Mouse (Mus musculus): ENCODE measurements around the gene Figla. TPM values are rescaled to one million over a fixed set of nuclear protein-coding genes. Genes with fewer than 3 reads are reported as not detected.

The Figla gene
- polyA plus RNA-seq, 1 experiment from 2014 or later = not detected

DNA sequence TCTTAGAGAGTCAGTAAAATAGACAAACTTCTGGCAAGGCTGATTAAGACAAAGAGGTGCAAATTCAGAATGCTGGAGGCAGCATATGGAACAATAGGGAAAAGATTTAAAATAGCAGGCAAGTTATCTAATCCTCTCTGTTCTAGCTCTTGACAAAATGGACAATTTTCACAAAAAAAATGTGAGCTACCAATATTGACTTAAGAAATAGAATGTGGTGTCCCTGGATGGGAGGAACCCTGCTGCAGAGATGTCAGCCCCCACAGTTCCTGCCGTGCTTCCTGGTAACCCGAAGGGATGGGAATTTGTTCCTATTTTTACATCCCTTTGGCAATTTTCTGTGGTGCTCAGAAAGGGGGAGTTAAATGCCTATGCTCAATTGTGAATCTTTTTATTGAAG, 22.9 kb downstream of the Figla start:
- DNase-seq (ENCODE audit: low spot score) (no peak), ATAC-seq (replicated peaks; ENCODE audit: low FRiP score, low TSS enrichment, low read depth) (no peak)
- 75% methylated on average over 2 of the region's 2 CpGs for WGBS
- H3K27ac ChIP-seq (ENCODE audit: low read depth) = no peak overlapping the region
- no peak overlapping the region for H3K9ac ChIP-seq (ENCODE audit: low read length)
- H3K27me3 ChIP-seq (replicated peaks; ENCODE audit: control insufficient read depth, insufficient read depth, low read length) = no peaks in the 10 kb centered on the region
- H3K9me3 ChIP-seq (ENCODE audit: control insufficient read depth, low read length) = no peaks in the 10 kb centered on the region
- H3K4me1 ChIP-seq (replicated peaks; ENCODE audit: control insufficient read depth, insufficient read depth, low read length) = no peaks in the 10 kb centered on the region
- no peak overlapping the region for H3K4me3 ChIP-seq (ENCODE audit: low read depth, low read length)
- H3K4me2 ChIP-seq (ENCODE audit: low read length) = no peak overlapping the region
- H3K36me3 ChIP-seq (ENCODE audit: control insufficient read depth, insufficient read depth, low read length) = no peaks in the 10 kb centered on the region

DNA sequence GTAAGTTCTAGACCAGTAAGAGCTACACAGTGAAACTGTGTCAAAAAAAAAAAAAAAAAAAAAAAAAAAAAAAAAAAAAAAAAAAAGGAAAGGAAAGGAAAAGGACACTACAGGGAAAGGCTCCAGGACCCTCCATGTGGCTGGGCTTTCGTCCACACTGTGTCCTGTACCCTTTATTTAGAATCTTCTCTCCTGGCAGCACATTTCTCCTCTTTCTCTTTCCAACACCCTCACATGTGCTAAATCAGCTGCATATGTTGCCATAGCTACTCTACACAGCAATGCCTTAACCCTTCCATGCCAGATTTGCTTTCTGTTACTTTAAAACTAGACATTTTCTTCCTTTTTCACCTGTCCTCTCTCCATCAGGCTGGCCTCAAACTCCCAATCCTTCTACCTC, 24.2 kb downstream of the Figla start:
- DNase-seq (ENCODE audit: low spot score) (no peak), ATAC-seq (replicated peaks; ENCODE audit: low FRiP score, low TSS enrichment, low read depth) (no peak)
- Histone ChIP-seq H3K27me3 (replicated peaks; ENCODE audit: control insufficient read depth, insufficient read depth, low read length) (no peaks in the 10 kb centered on the region), H3K4me2 (ENCODE audit: low read length) (no peak overlapping the region), H3K9ac (ENCODE audit: low read length) (no peak overlapping the region), H3K9me3 (ENCODE audit: control insufficient read depth, low read length) (no peaks in the 10 kb centered on the region), H3K27ac (ENCODE audit: low read depth) (no peak overlapping the region), H3K4me1 (replicated peaks; ENCODE audit: control insufficient read depth, insufficient read depth, low read length) (no peaks in the 10 kb centered on the region), H3K4me3 (ENCODE audit: low read depth, low read length) (no peak overlapping the region), H3K36me3 (ENCODE audit: control insufficient read depth, insufficient read depth, low read length) (no peaks in the 10 kb centered on the region)
- 71% methylated on average over 1 of the region's 1 CpGs for WGBS

DNA sequence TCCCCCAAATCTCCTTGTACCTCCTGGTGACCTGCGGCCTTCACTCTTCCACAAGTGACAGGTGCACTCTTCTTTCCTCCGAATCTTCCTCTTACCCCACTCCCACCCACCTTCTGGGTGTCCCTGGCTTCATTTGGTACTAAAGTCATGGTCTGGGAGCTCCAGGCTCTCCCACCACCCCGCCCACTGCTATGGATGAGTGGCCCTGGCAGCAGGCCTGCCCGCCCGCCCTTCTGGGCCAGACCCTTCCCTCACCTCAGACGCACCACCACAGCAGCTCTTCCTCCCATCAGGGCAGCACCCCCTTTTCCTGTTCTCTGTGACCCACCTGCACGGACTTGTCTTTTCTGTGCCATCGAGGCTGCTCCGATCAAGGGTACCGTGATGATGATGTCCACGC, 31.5 kb downstream of the Figla start:
- Histone ChIP-seq H3K36me3 (ENCODE audit: control insufficient read depth, insufficient read depth, low read length) (no peaks in the 10 kb centered on the region), H3K4me1 (replicated peaks; ENCODE audit: control insufficient read depth, insufficient read depth, low read length) (peaks cover 2% of the 10 kb centered on the region; the same call in 1 of the 2 replicates), H3K9me3 (ENCODE audit: control insufficient read depth, low read length) (no peaks in the 10 kb centered on the region), H3K27me3 (replicated peaks; ENCODE audit: control insufficient read depth, insufficient read depth, low read length) (no peaks in the 10 kb centered on the region), H3K9ac (ENCODE audit: low read length) (no peak overlapping the region), H3K4me2 (ENCODE audit: low read length) (no peak overlapping the region), H3K27ac (ENCODE audit: low read depth) (no peak overlapping the region), H3K4me3 (ENCODE audit: low read depth, low read length) (no peak overlapping the region)
- ATAC-seq (replicated peaks; ENCODE audit: low FRiP score, low TSS enrichment, low read depth) = no peak
- DNase-seq (ENCODE audit: low spot score) = no peak
- WGBS = 93% methylated on average over 11 of the region's 11 CpGs

DNA sequence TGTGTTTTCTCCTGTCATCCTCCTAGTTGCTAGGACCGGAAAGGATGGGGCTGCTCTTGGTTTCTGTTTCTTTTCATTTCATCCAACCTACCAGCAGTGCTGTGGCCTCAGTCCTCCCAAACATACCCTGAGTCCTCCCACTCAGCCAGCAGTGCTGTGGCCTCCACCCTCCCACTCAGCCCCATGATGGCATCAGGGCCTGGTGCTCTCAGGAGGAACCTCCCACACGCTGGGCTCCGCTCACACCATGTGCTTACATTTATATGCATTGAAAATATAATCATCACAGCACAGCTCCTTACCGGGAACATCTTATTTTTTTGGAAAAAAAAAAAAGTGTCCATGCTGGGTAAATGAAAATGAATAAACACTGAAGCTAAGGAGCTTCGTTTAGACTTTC, 32.5 kb downstream of the Figla start:
- no peak overlapping the region for H3K4me2 ChIP-seq (ENCODE audit: low read length)
- WGBS = 62% methylated on average over 5 of the region's 5 CpGs

GRCm38 (mm10) chr6:86050586-86051268, 34.8 kb downstream of the Figla start:
- Histone ChIP-seq H3K4me1 (replicated peaks; ENCODE audit: control insufficient read depth, insufficient read depth, low read length) (peaks cover 3% of the 10 kb centered on the region; the same call in 1 of the 2 replicates), H3K9me3 (ENCODE audit: control insufficient read depth, low read length) (no peaks in the 10 kb centered on the region), H3K27ac (ENCODE audit: low read depth) (no peak overlapping the region), H3K4me2 (ENCODE audit: low read length) (no peak overlapping the region), H3K36me3 (ENCODE audit: control insufficient read depth, insufficient read depth, low read length) (no peaks in the 10 kb centered on the region), H3K4me3 (ENCODE audit: low read depth, low read length) (no peak overlapping the region), H3K27me3 (replicated peaks; ENCODE audit: control insufficient read depth, insufficient read depth, low read length) (no peaks in the 10 kb centered on the region), H3K9ac (ENCODE audit: low read length) (no peak overlapping the region)
- 0 out of 2 replicates have a peak, but pooled peaks have one; percentile 12 for ATAC-seq (replicated peaks; ENCODE audit: low FRiP score, low TSS enrichment, low read depth)
- no peak for DNase-seq (ENCODE audit: low spot score)
- WGBS = 52% methylated on average over 6 of the region's 6 CpGs

More for the DNA sequence above, 32.5 kb downstream of the Figla start:
- Histone ChIP-seq H3K4me3 (ENCODE audit: low read depth, low read length) (no peak overlapping the region), H3K27ac (ENCODE audit: low read depth) (no peak overlapping the region), H3K27me3 (replicated peaks; ENCODE audit: control insufficient read depth, insufficient read depth, low read length) (no peaks in the 10 kb centered on the region), H3K36me3 (ENCODE audit: control insufficient read depth, insufficient read depth, low read length) (no peaks in the 10 kb centered on the region), H3K9me3 (ENCODE audit: control insufficient read depth, low read length) (no peaks in the 10 kb centered on the region), H3K4me1 (replicated peaks; ENCODE audit: control insufficient read depth, insufficient read depth, low read length) (peaks cover 3% of the 10 kb centered on the region; the same call in 1 of the 2 replicates), H3K9ac (ENCODE audit: low read length) (no peak overlapping the region)
- ATAC-seq (replicated peaks; ENCODE audit: low FRiP score, low TSS enrichment, low read depth) (no peak), DNase-seq (ENCODE audit: low spot score) (no peak)

GRCm38 (mm10) chr6:86052032-86052459, 36.1 kb downstream of the Figla start:
- Histone ChIP-seq H3K4me3 (ENCODE audit: low read depth, low read length) (no peak overlapping the region), H3K4me1 (replicated peaks; ENCODE audit: control insufficient read depth, insufficient read depth, low read length) (peaks cover 3% of the 10 kb centered on the region; the same call in 1 of the 2 replicates), H3K27me3 (replicated peaks; ENCODE audit: control insufficient read depth, insufficient read depth, low read length) (no peaks in the 10 kb centered on the region), H3K36me3 (ENCODE audit: control insufficient read depth, insufficient read depth, low read length) (no peaks in the 10 kb centered on the region), H3K9me3 (ENCODE audit: control insufficient read depth, low read length) (no peaks in the 10 kb centered on the region), H3K27ac (ENCODE audit: low read depth) (no peak overlapping the region), H3K9ac (ENCODE audit: low read length) (no peak overlapping the region), H3K4me2 (ENCODE audit: low read length) (no peak overlapping the region)
- DNase-seq (ENCODE audit: low spot score) (no peak), ATAC-seq (replicated peaks; ENCODE audit: low FRiP score, low TSS enrichment, low read depth) (peak; percentile 52)
- 21% methylated on average over 7 of the region's 7 CpGs for WGBS

GRCm38 (mm10) chr6:86052556-86052955, 36.6 kb downstream of the Figla start:
- H3K4me1 ChIP-seq (replicated peaks; ENCODE audit: control insufficient read depth, insufficient read depth, low read length) = peaks cover 3% of the 10 kb centered on the region; the same call in 1 of the 2 replicates
- no peaks in the 10 kb centered on the region for H3K27me3 ChIP-seq (replicated peaks; ENCODE audit: control insufficient read depth, insufficient read depth, low read length)
- no peak overlapping the region for H3K4me3 ChIP-seq (ENCODE audit: low read depth, low read length)
- H3K4me2 ChIP-seq (ENCODE audit: low read length) = no peak overlapping the region
- no peaks in the 10 kb centered on the region for H3K36me3 ChIP-seq (ENCODE audit: control insufficient read depth, insufficient read depth, low read length)
- DNase-seq (ENCODE audit: low spot score) (no peak), ATAC-seq (replicated peaks; ENCODE audit: low FRiP score, low TSS enrichment, low read depth) (no peak)
- 27% methylated on average over 4 of the region's 4 CpGs for WGBS
- H3K27ac ChIP-seq (ENCODE audit: low read depth) = no peak overlapping the region
- H3K9ac ChIP-seq (ENCODE audit: low read length) = no peak overlapping the region
- H3K9me3 ChIP-seq (ENCODE audit: control insufficient read depth, low read length) = no peaks in the 10 kb centered on the region

- H3K4me2 ChIP-seq (ENCODE audit: low read length) = no peak overlapping the region
- no peaks in the 10 kb centered on the region for H3K27me3 ChIP-seq (replicated peaks; ENCODE audit: control insufficient read depth, insufficient read depth, low read length)
- no peak overlapping the region for H3K27ac ChIP-seq (ENCODE audit: low read depth)
- no peak overlapping the region for H3K9ac ChIP-seq (ENCODE audit: low read length)
- WGBS = 46% methylated on average over 4 of the region's 4 CpGs
- H3K36me3 ChIP-seq (ENCODE audit: control insufficient read depth, insufficient read depth, low read length) = no peaks in the 10 kb centered on the region
- H3K4me1 ChIP-seq (replicated peaks; ENCODE audit: control insufficient read depth, insufficient read depth, low read length) = peaks cover 3% of the 10 kb centered on the region; the same call in 1 of the 2 replicates
- ATAC-seq (replicated peaks; ENCODE audit: low FRiP score, low TSS enrichment, low read depth) = no peak
- DNase-seq (ENCODE audit: low spot score) = no peak
- H3K4me3 ChIP-seq (ENCODE audit: low read depth, low read length) = no peak overlapping the region
- H3K9me3 ChIP-seq (ENCODE audit: control insufficient read depth, low read length) = no peaks in the 10 kb centered on the region
Observed at GRCm38 (mm10) chr6:86053099-86053498, 37.1 kb downstream of the Figla start.

GRCm38 (mm10) chr6:86053594-86053993, 37.6 kb downstream of the Figla start:
- peaks cover 3% of the 10 kb centered on the region; the same call in 1 of the 2 replicates for H3K4me1 ChIP-seq (replicated peaks; ENCODE audit: control insufficient read depth, insufficient read depth, low read length)
- no peak for DNase-seq (ENCODE audit: low spot score)
- H3K9ac ChIP-seq (ENCODE audit: low read length) = no peak overlapping the region
- H3K9me3 ChIP-seq (ENCODE audit: control insufficient read depth, low read length) = no peaks in the 10 kb centered on the region
- no peak for ATAC-seq (replicated peaks; ENCODE audit: low FRiP score, low TSS enrichment, low read depth)
- no peak overlapping the region for H3K4me2 ChIP-seq (ENCODE audit: low read length)
- H3K27ac ChIP-seq (ENCODE audit: low read depth) = no peak overlapping the region
- H3K27me3 ChIP-seq (replicated peaks; ENCODE audit: control insufficient read depth, insufficient read depth, low read length) = no peaks in the 10 kb centered on the region
- WGBS = 75% methylated on average over 5 of the region's 5 CpGs
- H3K36me3 ChIP-seq (ENCODE audit: control insufficient read depth, insufficient read depth, low read length) = no peaks in the 10 kb centered on the region
- H3K4me3 ChIP-seq (ENCODE audit: low read depth, low read length) = no peak overlapping the region

All from intestine, embryonic 14.5 days (tissue).